15 mouse cellular contexts compared by ENCODE assay signal in the genomic region with DNA sequence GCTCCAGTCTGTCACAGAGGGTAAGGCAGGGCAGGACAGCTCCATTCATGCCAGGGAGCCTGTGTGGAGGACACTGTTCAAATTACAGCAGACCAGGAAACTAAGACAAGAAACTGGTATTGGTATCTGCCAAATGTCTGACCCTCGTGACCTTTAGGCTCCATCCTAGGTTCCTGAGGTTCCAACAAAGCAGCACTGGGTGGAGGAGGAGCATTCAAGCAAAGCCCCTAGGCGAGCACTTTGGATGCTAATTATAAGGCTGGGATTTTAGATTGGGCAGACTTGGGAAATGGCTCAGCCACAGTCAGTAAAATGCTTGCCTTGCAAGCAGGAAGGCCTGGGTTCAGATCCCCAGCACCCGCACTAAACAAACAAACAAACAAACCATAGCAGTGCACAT. TPM values are rescaled to one million over a fixed set of nuclear protein-coding genes. Genes with fewer than 3 reads are reported as not detected.
"Had no signal": no experiment of that assay in that cellular context is flagged by ENCODE, and none has a peak within 500 bp of the region (broad histone marks: within the 10 kb centered on the region; RNA-seq: fewer than 3 reads in every experiment).

No protein-coding gene starts in this region.

- H3K4me2 ChIP-seq: limb, embryonic 13.5 days; lung, embryonic 14.5 days; midbrain, embryonic 13.5 days had no signal

- DNase-seq: kidney, adult 9 months; kidney, postnatal 10 days; kidney, postnatal 36 days; layer of hippocampus, postnatal 36 days; liver; liver, postnatal 0 days; lung, embryonic 14.5 days; thymus, postnatal 36 days had no signal

- H3K9ac ChIP-seq: limb, embryonic 13.5 days; liver, embryonic 14.5 days; liver, postnatal 0 days; lung, embryonic 14.5 days; midbrain, embryonic 13.5 days had no signal

- H3K36me3 ChIP-seq: limb, embryonic 13.5 days; midbrain, embryonic 13.5 days had no signal

- H3K4me3 ChIP-seq: left cerebral cortex, adult 2 months; limb, embryonic 13.5 days; midbrain, embryonic 13.5 days had no signal

- ATAC-seq: intestine, postnatal 0 days; liver, postnatal 0 days; lung, postnatal 0 days; midbrain, embryonic 13.5 days had no signal

- H3K27ac ChIP-seq: left cerebral cortex, adult 2 months; limb, embryonic 13.5 days; liver, embryonic 14.5 days; macrophage; midbrain, embryonic 13.5 days had no signal

RNA-seq across cellular contexts. Expression of gene Vstm5, which starts 2.9 kb away (rescaled TPM):
- polyA plus RNA-seq: macrophage had no signal
